Mouse (Mus musculus) lung, embryonic 16.5 days (tissue): Measurements from ENCODE around the gene Gm9964. TPM values are rescaled to one million over a fixed set of nuclear protein-coding genes. Genes with fewer than 3 reads are reported as not detected.

ENCODE experiments used
- ATAC-seq: fragments of 200-750 bp; cut with Nextera tagmentation; 2 replicates; pipeline ENCODE4 v1.8.0; 2017; ENCODE audit warnings: low read depth, mild to moderate bottlenecking, moderate library complexity
- H3K27ac ChIP-seq: fragments of 300-500 bp; sonication (generic); 2 replicates; pipeline ENCODE4 v1.5.1; 2014; ENCODE audit warnings: mild to moderate bottlenecking, control low read depth, low read length
- H3K27me3 ChIP-seq: fragments of 300-500 bp; sonication (generic); 2 replicates; pipeline ENCODE4 v1.6.1; 2014; ENCODE audit warnings: low read depth, low read length, mixed read lengths; ENCODE audit not compliant: control insufficient read depth, insufficient read depth
- H3K36me3 ChIP-seq: fragments of 300-500 bp; sonication (generic); 2 replicates; pipeline ENCODE4 v1.6.1; 2014; ENCODE audit warnings: low read length; ENCODE audit not compliant: control insufficient read depth, insufficient read depth
- H3K4me1 ChIP-seq: fragments of 300-500 bp; sonication (generic); replicated peaks from 2 replicates; pipeline ENCODE4 v1.6.1; 2014; ENCODE audit warnings: low read length, mixed read lengths; ENCODE audit not compliant: control insufficient read depth, insufficient read depth
- H3K4me2 ChIP-seq: fragments of 300-500 bp; sonication (generic); 2 replicates; pipeline ENCODE4 v1.6.1; 2014; ENCODE audit warnings: low read depth, low read length, control low read depth
- H3K4me3 ChIP-seq: fragments of 300-500 bp; sonication (generic); 2 replicates; pipeline ENCODE4 v1.5.1; 2014; ENCODE audit warnings: mild to moderate bottlenecking, low read length, control low read depth
- H3K9ac ChIP-seq: fragments of 300-500 bp; sonication (generic); 2 replicates; pipeline ENCODE4 v1.6.1; 2014; ENCODE audit warnings: low read length, control low read depth
- H3K9me3 ChIP-seq: fragments of 300-500 bp; sonication (generic); 2 replicates; pipeline ENCODE4 v1.6.1; 2016; ENCODE audit warnings: low read length; ENCODE audit not compliant: control insufficient read depth
- WGBS: fragments of 180-500 bp; shearing (Covaris S2); extraction: QIAGEN DNeasy Blood & Tissue Kit; methylation state at CpG from one replicate; pipeline ENCODE4 v1.1.7; 2014; 5-methylcytosine and 5-hydroxymethylcytosine counted together
- polyA plus RNA-seq: library from polyadenylated mRNA; unstranded; fragments of >200 nt; fragmentation: Nextera tagmentation; extraction: Ambion mirVana; gene quantifications from 2 replicates; pipeline ENCODE4 v1.2.1, GENCODE M21; 2015

Gm9964 gene
- polyA plus RNA-seq, 1 experiment from 2014 or later, result not detected

GRCm38 (mm10) chr11:79327106-79327505, 30.4 kb upstream of the Gm9964 start:
- Histone ChIP-seq H3K4me1 (peaks cover 4% of the 10 kb centered on the region; the same call in 1 of the 2 replicates), H3K4me3 (no peak overlapping the region), H3K27me3 (no peaks in the 10 kb centered on the region), H3K36me3 (no peaks in the 10 kb centered on the region), H3K4me2 (no peak overlapping the region), H3K9ac (no peak overlapping the region), H3K27ac (peak overlapping the region; percentile 10; the same call in 1 of the 2 replicates), H3K9me3 (no peaks in the 10 kb centered on the region)
- ATAC-seq, result no peak
- 19% methylated on average over 4 of the region's 4 CpGs for WGBS

DNA sequence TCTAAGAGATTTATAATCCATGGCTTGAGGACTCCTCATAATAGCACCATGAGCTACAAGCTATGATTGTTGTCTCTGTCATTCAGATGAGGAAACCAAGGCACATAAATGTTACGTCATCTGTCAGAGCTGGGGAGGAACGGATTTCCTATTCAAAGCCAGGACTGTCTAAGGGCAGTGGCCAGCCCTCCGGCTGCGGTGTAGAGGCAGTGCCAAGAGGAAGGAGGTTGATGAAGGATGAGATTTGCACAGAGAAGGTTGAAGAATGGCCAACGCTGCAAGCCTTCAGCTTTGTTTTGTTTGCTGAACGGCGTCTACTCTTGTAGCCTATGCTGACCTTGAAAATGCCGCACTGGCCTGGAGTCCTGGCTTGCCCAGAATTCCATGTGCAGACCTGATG, 29.0 kb upstream of the Gm9964 start:
- Histone ChIP-seq H3K36me3 (no peaks in the 10 kb centered on the region), H3K4me2 (no peak overlapping the region), H3K9me3 (no peaks in the 10 kb centered on the region), H3K9ac (no peak overlapping the region), H3K27me3 (no peaks in the 10 kb centered on the region), H3K27ac (no peak overlapping the region), H3K4me1 (peaks cover 4% of the 10 kb centered on the region; the same call in 1 of the 2 replicates), H3K4me3 (no peak overlapping the region)
- ATAC-seq, result peak; percentile 56; the same call in 1 of the 2 replicates
- WGBS, result 76% methylated on average over 8 of the region's 8 CpGs

DNA sequence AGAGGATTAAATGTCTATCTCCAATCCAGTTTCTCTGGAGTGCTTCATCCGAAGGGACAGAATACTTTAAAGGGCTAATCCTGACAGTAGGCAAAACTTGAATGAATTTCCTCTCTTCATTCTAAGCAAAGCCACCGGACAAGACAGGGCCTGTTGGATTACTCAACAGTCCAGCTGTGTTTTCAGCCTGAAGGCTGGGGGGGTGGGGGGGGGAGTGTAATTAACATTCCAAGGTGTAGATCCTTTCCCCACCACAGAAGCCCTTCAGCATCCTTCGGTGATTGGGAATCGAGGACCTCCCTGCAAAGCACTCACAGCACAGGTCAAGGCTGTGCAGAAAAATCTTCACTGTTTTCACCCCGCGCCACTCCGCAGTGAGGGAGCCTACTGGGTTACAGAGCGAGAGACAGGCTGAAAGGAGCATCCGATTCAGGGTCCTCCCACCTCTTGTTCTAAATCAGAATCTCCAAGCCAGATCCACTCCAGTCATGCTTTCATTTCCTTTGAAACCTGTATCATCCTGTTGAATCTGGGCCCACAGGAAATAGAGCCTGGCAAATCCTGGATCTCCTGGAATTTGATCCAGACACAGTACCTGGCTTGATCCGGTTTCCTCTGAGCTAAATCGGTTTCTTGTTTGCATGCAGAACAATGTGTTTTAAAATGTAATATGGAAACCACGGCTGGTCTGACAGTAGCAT, 27.4 kb upstream of the Gm9964 start:
- ATAC-seq, result no peak
- no peak overlapping the region for H3K4me2 ChIP-seq
- H3K9me3 ChIP-seq, result no peaks in the 10 kb centered on the region
- peaks cover 9% of the 10 kb centered on the region; the same call in 1 of the 2 replicates for H3K4me1 ChIP-seq
- H3K27ac ChIP-seq, result peak overlapping the region; percentile 3; the same call in 1 of the 2 replicates
- no peak overlapping the region for H3K9ac ChIP-seq
- 54% methylated on average over 12 of the region's 12 CpGs for WGBS
- no peaks in the 10 kb centered on the region for H3K27me3 ChIP-seq
- no peaks in the 10 kb centered on the region for H3K36me3 ChIP-seq
- no peak overlapping the region for H3K4me3 ChIP-seq

DNA sequence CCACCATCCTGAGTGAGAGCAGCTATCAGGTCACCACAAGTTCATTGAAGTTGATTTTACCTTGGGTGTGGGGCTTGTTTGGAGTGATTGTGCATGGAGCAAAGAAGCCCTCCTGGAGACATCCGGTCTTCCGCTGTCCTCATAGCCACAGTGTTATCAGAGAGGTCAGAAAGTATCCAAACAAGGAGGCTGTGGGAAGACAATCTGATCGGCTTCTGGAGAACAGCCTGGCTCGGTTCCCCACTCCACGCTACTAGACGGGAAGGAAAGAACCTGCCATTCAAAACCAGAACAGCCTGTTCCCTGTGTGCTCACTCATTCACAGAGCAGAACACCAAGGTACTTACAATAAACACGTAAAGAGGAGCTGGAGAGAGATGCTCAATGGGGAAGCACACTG, 23.1 kb upstream of the Gm9964 start:
- no peaks in the 10 kb centered on the region for H3K36me3 ChIP-seq
- H3K27me3 ChIP-seq, result no peaks in the 10 kb centered on the region
- H3K27ac ChIP-seq, result no peak overlapping the region
- 14% methylated on average over 7 of the region's 7 CpGs for WGBS
- H3K4me2 ChIP-seq, result no peak overlapping the region
- no peak overlapping the region for H3K9ac ChIP-seq
- no peaks in the 10 kb centered on the region for H3K9me3 ChIP-seq
- H3K4me1 ChIP-seq, result peaks cover 5% of the 10 kb centered on the region; the same call in 1 of the 2 replicates
- no peak overlapping the region for H3K4me3 ChIP-seq
- 0 out of 2 replicates have a peak, but pooled peaks have one; percentile 23 for ATAC-seq

DNA sequence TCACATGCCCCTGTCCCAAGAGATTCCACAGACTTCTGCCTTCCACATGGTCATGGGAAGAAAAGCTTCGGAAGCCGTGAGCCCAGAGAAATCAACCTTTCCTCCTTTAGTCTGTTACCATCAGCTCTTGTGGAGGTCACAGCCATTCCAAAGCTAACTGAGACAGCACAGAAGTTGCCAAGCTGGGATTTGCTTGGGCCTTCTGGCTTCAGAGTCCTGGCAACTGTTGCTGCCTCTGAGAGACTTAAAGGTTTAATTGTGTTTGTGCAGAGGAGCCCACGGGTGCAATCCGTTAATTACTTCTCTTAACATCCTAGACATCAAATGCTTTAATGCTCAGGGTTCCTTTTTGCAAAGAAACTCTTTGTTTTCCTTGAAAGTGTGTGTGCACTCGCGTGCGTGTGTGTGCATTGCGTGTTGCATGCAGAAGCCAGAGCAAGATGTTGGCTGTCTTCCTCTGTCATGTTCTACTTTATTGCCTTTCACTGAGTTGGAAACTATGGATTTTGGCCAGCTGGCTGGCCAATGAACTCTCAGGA, 20.2 kb upstream of the Gm9964 start:
- no peak overlapping the region for H3K4me3 ChIP-seq
- no peak for ATAC-seq
- H3K4me2 ChIP-seq, result no peak overlapping the region
- no peak overlapping the region for H3K9ac ChIP-seq
- H3K4me1 ChIP-seq, result peaks cover 5% of the 10 kb centered on the region; the same call in 1 of the 2 replicates
- no peak overlapping the region for H3K27ac ChIP-seq
- H3K27me3 ChIP-seq, result no peaks in the 10 kb centered on the region
- no peaks in the 10 kb centered on the region for H3K9me3 ChIP-seq
- WGBS, result 87% methylated on average over 8 of the region's 8 CpGs
- no peaks in the 10 kb centered on the region for H3K36me3 ChIP-seq

GRCm38 (mm10) chr11:79310467-79310866, 13.8 kb upstream of the Gm9964 start:
- no peak for ATAC-seq
- no peaks in the 10 kb centered on the region for H3K9me3 ChIP-seq
- H3K27me3 ChIP-seq, result no peaks in the 10 kb centered on the region
- H3K4me2 ChIP-seq, result no peak overlapping the region
- 67% methylated on average over 5 of the region's 5 CpGs for WGBS
- no peaks in the 10 kb centered on the region for H3K36me3 ChIP-seq
- no peak overlapping the region for H3K27ac ChIP-seq
- H3K4me1 ChIP-seq, result peaks cover 23% of the 10 kb centered on the region
- no peak overlapping the region for H3K9ac ChIP-seq
- H3K4me3 ChIP-seq, result no peak overlapping the region

DNA sequence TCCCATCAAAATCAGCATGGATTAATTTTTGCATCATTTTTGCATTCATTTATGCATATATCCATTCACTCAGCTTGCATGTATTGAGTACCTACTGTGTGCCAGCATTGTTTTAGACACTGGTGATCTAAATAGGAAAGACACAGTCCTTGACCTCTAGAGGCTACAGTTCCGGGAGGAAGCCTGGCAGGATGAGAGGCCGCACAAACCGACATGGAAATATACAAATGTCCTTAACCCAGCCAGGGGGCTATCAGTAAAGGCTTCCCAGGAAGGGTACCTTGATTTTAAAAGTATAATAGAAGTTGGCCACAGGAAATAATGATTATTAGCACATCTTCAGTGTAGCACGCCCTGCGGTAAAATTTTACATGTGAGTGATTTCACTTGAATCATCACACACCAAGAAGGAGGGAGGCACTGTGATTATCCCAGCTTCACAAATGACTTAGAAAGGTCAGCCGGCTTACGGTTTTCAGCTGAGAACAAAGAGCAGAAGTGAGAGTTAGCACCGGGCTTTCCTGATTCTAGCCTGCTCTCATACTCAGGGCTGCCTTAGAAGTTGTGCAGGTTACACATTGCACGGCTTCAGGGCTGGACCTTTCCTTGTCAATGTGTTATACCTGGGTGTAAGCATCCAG, 11.0 kb upstream of the Gm9964 start:
- Histone ChIP-seq H3K36me3 (no peaks in the 10 kb centered on the region), H3K4me1 (peaks cover 23% of the 10 kb centered on the region), H3K27me3 (no peaks in the 10 kb centered on the region), H3K4me3 (no peak overlapping the region), H3K27ac (peak overlapping the region; percentile 94), H3K4me2 (no peak overlapping the region), H3K9ac (peak overlapping the region; percentile 47; the same call in 1 of the 2 replicates), H3K9me3 (no peaks in the 10 kb centered on the region)
- 34% methylated on average over 9 of the region's 9 CpGs for WGBS
- ATAC-seq, result no peak

GRCm38 (mm10) chr11:79306996-79307395, 10.3 kb upstream of the Gm9964 start:
- Histone ChIP-seq H3K4me2 (peak overlapping the region; percentile 13), H3K27ac (peak overlapping the region; percentile 94), H3K27me3 (no peaks in the 10 kb centered on the region), H3K9me3 (no peaks in the 10 kb centered on the region), H3K4me1 (peaks cover 23% of the 10 kb centered on the region), H3K36me3 (no peaks in the 10 kb centered on the region), H3K9ac (peak overlapping the region; percentile 47), H3K4me3 (no peak overlapping the region)
- peak; percentile 87 for ATAC-seq
- WGBS, result 13% methylated on average over 10 of the region's 10 CpGs

GRCm38 (mm10) chr11:79306510-79306909, 9.8 kb upstream of the Gm9964 start:
- no peaks in the 10 kb centered on the region for H3K9me3 ChIP-seq
- 11% methylated on average over 7 of the region's 7 CpGs for WGBS
- no peak overlapping the region for H3K4me3 ChIP-seq
- peak overlapping the region; percentile 47 for H3K9ac ChIP-seq
- peaks cover 23% of the 10 kb centered on the region for H3K4me1 ChIP-seq
- H3K4me2 ChIP-seq, result peak overlapping the region; percentile 13
- peak overlapping the region; percentile 94 for H3K27ac ChIP-seq
- no peaks in the 10 kb centered on the region for H3K36me3 ChIP-seq
- H3K27me3 ChIP-seq, result no peaks in the 10 kb centered on the region
- ATAC-seq, result peak; percentile 72
